Mouse (Mus musculus) heart, postnatal 0 days (tissue): ENCODE results near the gene Cxcr2. TPM values are rescaled to one million over a fixed set of nuclear protein-coding genes. Genes with fewer than 3 reads are reported as not detected.

Experiments
- ATAC-seq: fragments of 200-750 bp; cut with Nextera tagmentation; 2 replicates; pipeline ENCODE4 v1.8.0; 2017; ENCODE audit warnings: low read depth, moderate number of reproducible peaks, moderate library complexity; ENCODE audit not compliant: insufficient read depth
- DNase-seq: peaks from one replicate; pipeline ENCODE4 v3.0.0-alpha.2; 2016; ENCODE audit warnings: low spot score
- H3K27ac ChIP-seq: fragments of 300-500 bp; sonication (generic); 2 replicates; pipeline ENCODE4 v1.5.1; 2014; ENCODE audit warnings: low read depth, mild to moderate bottlenecking
- H3K27me3 ChIP-seq: fragments of 300-500 bp; sonication (generic); 2 replicates; pipeline ENCODE4 v1.6.1; 2014; ENCODE audit warnings: low read length, mixed read lengths; ENCODE audit not compliant: control insufficient read depth, insufficient read depth
- H3K36me3 ChIP-seq: fragments of 300-500 bp; sonication (generic); replicated peaks from 2 replicates; pipeline ENCODE4 v1.6.1; 2014; ENCODE audit warnings: low read length, mixed read lengths; ENCODE audit not compliant: control insufficient read depth, insufficient read depth
- H3K4me1 ChIP-seq: fragments of 300-500 bp; sonication (generic); 2 replicates; pipeline ENCODE4 v1.6.1; 2014; ENCODE audit warnings: antibody characterized with exemption; ENCODE audit not compliant: control insufficient read depth, insufficient read depth
- H3K4me2 ChIP-seq: fragments of 300-500 bp; sonication (generic); 2 replicates; pipeline ENCODE4 v1.6.1; 2014; ENCODE audit warnings: low read depth, mild to moderate bottlenecking, low read length, moderate library complexity
- H3K4me3 ChIP-seq: fragments of 300-500 bp; sonication (generic); 2 replicates; pipeline ENCODE4 v1.5.1; 2014; ENCODE audit warnings: low read depth, low read length
- H3K9ac ChIP-seq: fragments of 300-500 bp; sonication (generic); replicated peaks from 2 replicates; pipeline ENCODE4 v1.6.1; 2014; ENCODE audit warnings: low read depth, low read length, mixed read lengths
- H3K9me3 ChIP-seq: fragments of 300-500 bp; sonication (generic); replicated peaks from 2 replicates; pipeline ENCODE4 v1.6.1; 2016; ENCODE audit warnings: low read length; ENCODE audit not compliant: control insufficient read depth
- CTCF ChIP-seq: IDR thresholded peaks from 2 replicates; pipeline ENCODE4 v1.5.1; 2016; ENCODE audit warnings: antibody characterized with exemption, control low read depth, low read depth
- EP300 ChIP-seq: IDR thresholded peaks from 2 replicates; pipeline ENCODE4 v1.6.1; 2016; ENCODE audit warnings: antibody characterized with exemption, low read depth
- WGBS: fragments of 180-500 bp; shearing (Covaris S2); extraction: QIAGEN DNeasy Blood & Tissue Kit; methylation state at CpG from one replicate; pipeline ENCODE4 v1.1.7; 2014; 5-methylcytosine and 5-hydroxymethylcytosine counted together
- polyA plus RNA-seq: library from polyadenylated mRNA; unstranded; fragments of >200 nt; fragmentation: Nextera tagmentation; extraction: Ambion mirVana; gene quantifications from 2 replicates; pipeline ENCODE4 v1.2.1, GENCODE M21; 2015
- total RNA-seq: library from RNA; depleted of rRNA; stranded (reverse); fragments of >200 nt; gene quantifications from 2 replicates; pipeline ENCODE4 v1.2.3, GENCODE M21; 2014; ENCODE audit warnings: low replicate concordance

Cxcr2 gene
- total and polyA plus RNA-seq, 2 experiments from 2014 or later: 0.08 TPM; not detected in 1

DNA sequence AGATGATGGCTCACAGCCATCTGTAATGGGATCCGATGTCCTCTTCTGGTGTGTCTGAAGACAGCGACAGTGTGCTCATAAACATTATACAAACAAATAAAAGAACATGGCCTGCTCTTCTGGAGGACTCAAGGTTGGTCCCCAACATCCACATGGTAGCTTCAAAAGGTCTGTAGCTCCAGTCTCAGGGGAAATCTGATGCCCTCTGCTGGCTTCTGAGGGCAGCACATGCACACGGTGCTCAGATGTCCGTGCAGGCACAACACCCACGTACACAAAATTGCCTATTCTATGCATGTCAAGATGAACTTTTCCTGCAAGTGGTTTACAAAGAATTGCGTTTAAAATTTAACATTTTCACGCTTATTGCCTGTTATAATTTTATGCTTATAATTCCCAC is 42.2 kb downstream of the Cxcr2 start:
- Histone ChIP-seq H3K27ac (no peak overlapping the region), H3K9me3 (no peaks in the 10 kb centered on the region), H3K4me3 (no peak overlapping the region), H3K4me2 (no peak overlapping the region), H3K4me1 (no peaks in the 10 kb centered on the region), H3K27me3 (no peaks in the 10 kb centered on the region), H3K36me3 (no peaks in the 10 kb centered on the region), H3K9ac (no peak overlapping the region)
- TF ChIP-seq CTCF: peak; percentile 65
- no peak for TF ChIP-seq EP300
- DNase-seq: peak; percentile 15
- ATAC-seq: peak; percentile 49
- WGBS: 42% methylated on average over 7 of the region's 7 CpGs

DNA sequence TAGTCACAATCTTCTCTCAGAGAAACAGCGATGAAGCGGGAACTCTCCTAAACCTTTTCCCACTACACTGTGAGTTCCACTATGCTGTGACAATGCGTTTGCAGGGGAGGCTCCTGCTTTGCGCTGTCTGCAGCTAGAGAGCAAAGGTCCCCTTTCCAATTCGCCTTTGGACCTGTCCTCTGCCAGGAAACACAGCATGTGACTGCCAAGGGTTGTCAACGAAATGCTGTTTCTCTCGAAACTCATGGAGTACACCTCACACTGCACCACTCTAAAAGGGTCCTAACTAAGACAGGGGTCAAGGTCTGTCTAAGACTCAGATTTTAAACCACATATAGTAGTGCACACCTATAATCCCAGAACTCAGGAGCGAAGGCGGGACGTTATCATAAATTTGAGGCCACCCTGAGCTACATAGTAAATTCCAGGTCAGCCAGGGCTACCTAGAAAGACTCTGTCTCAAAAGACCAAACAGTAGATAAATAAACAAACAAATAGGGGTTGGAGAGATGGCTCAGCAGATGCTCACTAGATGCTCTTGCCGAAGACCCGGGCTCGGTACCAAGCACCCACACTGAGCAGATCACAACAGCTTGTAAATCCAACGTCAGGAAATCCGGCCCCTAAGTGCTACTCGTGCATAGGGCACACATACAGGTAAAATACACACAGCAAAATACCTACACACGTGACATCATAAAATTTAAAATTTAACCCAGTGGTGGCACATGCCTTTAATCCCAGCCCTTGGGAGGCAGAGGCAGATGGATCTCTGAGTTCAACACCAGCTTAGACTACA is 43.0 kb downstream of the Cxcr2 start:
- Histone ChIP-seq H3K36me3 (no peaks in the 10 kb centered on the region), H3K4me3 (no peak overlapping the region), H3K27ac (no peak overlapping the region), H3K9me3 (no peaks in the 10 kb centered on the region), H3K4me1 (no peaks in the 10 kb centered on the region), H3K27me3 (no peaks in the 10 kb centered on the region), H3K9ac (no peak overlapping the region), H3K4me2 (no peak overlapping the region)
- WGBS: 74% methylated on average over 17 of the region's 17 CpGs
- ATAC-seq (no peak), DNase-seq (no peak)
- TF ChIP-seq CTCF (no peak), EP300 (no peak)

DNA sequence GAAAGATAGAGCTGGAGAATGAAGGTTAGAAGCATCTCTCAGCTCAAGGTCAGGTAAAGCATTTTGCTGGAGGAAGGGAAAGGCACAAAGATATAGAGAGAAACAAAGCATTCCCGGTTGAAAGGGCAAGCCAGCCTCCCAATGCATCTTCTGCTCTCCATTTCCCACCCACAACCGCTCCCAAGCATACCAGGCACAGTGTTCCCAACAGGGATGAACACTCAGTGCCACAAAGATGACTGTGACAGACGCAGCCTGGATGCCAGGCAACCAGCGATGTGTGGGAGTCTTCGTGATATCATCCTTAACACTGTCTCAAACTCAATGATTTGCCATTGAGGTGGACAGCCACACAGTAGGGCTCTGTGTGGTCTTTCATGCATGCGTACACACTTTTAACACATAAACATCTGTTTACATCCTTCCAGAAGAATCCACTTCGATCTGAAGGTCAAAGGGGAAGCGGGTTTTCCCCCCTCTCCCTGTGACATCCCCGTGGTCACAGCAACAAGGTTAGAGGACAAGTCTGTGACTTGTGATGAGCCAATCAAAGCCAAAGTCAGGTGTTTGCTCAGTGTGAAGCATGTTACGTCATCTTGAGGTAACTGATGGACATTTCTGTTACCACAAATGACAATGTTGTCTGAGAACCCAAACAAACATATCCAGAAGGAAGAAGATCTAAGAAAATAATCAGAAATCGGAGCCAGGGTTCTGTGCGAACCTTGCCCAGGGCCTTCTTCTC is 44.1 kb downstream of the Cxcr2 start:
- Histone ChIP-seq H3K4me1 (no peaks in the 10 kb centered on the region), H3K27me3 (no peaks in the 10 kb centered on the region), H3K4me2 (no peak overlapping the region), H3K27ac (no peak overlapping the region), H3K9me3 (no peaks in the 10 kb centered on the region), H3K4me3 (no peak overlapping the region), H3K9ac (no peak overlapping the region), H3K36me3 (no peaks in the 10 kb centered on the region)
- 79% methylated on average over 12 of the region's 12 CpGs for WGBS
- no peak for TF ChIP-seq CTCF
- TF ChIP-seq EP300: no peak
- DNase-seq (no peak), ATAC-seq (no peak)

GRCm38 (mm10) chr1:74199046-74199445 is 45.3 kb downstream of the Cxcr2 start:
- Histone ChIP-seq H3K4me3 (no peak overlapping the region), H3K4me2 (no peak overlapping the region), H3K27me3 (no peaks in the 10 kb centered on the region), H3K9me3 (no peaks in the 10 kb centered on the region), H3K36me3 (no peaks in the 10 kb centered on the region), H3K4me1 (no peaks in the 10 kb centered on the region), H3K9ac (no peak overlapping the region), H3K27ac (no peak overlapping the region)
- WGBS: 58% methylated on average over 8 of the region's 8 CpGs
- no peak for ATAC-seq
- no peak for DNase-seq
- TF ChIP-seq EP300 (no peak), CTCF (no peak)

GRCm38 (mm10) chr1:74201048-74201844 is 47.5 kb downstream of the Cxcr2 start:
- DNase-seq: no peak
- no peak for ATAC-seq

More at GRCm38 (mm10) chr1:74201048-74201844, 47.5 kb downstream of the Cxcr2 start:
- no peaks in the 10 kb centered on the region for H3K36me3 ChIP-seq
- TF ChIP-seq EP300: no peak
- H3K9ac ChIP-seq: no peak overlapping the region
- no peaks in the 10 kb centered on the region for H3K9me3 ChIP-seq
- H3K27ac ChIP-seq: no peak overlapping the region
- H3K4me3 ChIP-seq: no peak overlapping the region
- no peaks in the 10 kb centered on the region for H3K27me3 ChIP-seq
- H3K4me2 ChIP-seq: no peak overlapping the region
- WGBS: 72% methylated on average over 7 of the region's 7 CpGs
- H3K4me1 ChIP-seq: no peaks in the 10 kb centered on the region
